Mouse (Mus musculus): ENCODE measurements around the gene Ubtd2.

GRCm38 (mm10) chr11:32424600-32424999 lies 30.6 kb upstream of the Ubtd2 start:
- TF ChIP-seq CTCF (IDR thresholded peaks at IDR 0.05; ENCODE audit: low read depth) = no peak
- no peak for TF ChIP-seq EP300 (IDR thresholded peaks at IDR 0.05; ENCODE audit: low read depth)

All from liver, postnatal 0 days (tissue).